11 mouse cellular contexts compared by ENCODE assay signal in genomic region chr13:45931891-45932290, GRCm38 (mm10). TPM values are rescaled to one million over a fixed set of nuclear protein-coding genes. Genes with fewer than 3 reads are reported as not detected.
DNase-seq lines count a peak whose midpoint lies in the region; ATAC-seq and TF ChIP-seq lines count a peak whose summit lies in the region.
"Had no signal": no experiment of that assay in that cellular context is flagged by ENCODE, and none has a peak within 500 bp of the region (broad histone marks: within the 10 kb centered on the region; RNA-seq: fewer than 3 reads in every experiment).

No protein-coding gene starts in this region.

- H3K9me3 ChIP-seq in liver, embryonic 11.5 days (ENCODE audit: control insufficient read depth, low read length): peaks cover 3% of the 10 kb centered on the region; the same call in 1 of the 2 replicates
- H3K9me3 ChIP-seq in CH12.LX (replicated peaks; ENCODE audit: low read length): peaks cover 8% of the 10 kb centered on the region
- no peaks in the 10 kb centered on the region for H3K9me3 ChIP-seq in midbrain, embryonic 14.5 days (ENCODE audit: control insufficient read depth, low read length)
- H3K9me3 ChIP-seq: midbrain, embryonic 13.5 days had no signal

- peak; percentile 32 for DNase-seq in adrenal gland, postnatal 25 days
- DNase-seq in adrenal gland, adult 2 months: no peak
- no peak for DNase-seq in liver, adult 2 months (ENCODE audit: extremely low read depth, low read depth, low spot score)
- no peak for DNase-seq in liver, embryonic 11.5 days (ENCODE audit: low spot score)
- DNase-seq in CH12.LX (ENCODE audit: extremely low read depth): no peak
- peak; percentile 24 for DNase-seq in lung, postnatal 10 days
- no peak for DNase-seq in midbrain, embryonic 14.5 days
- DNase-seq: cerebellum, adult 11 months; right cerebral cortex, postnatal 25 days had no signal

- peaks cover 3% of the 10 kb centered on the region; the same call in 1 of the 2 replicates for H3K4me1 ChIP-seq in liver, adult 2 months (ENCODE audit: control insufficient read depth, insufficient read depth, low read length)
- no peaks in the 10 kb centered on the region for H3K4me1 ChIP-seq in liver, embryonic 11.5 days (replicated peaks; ENCODE audit: control insufficient read depth, insufficient read depth, low read length)
- peaks cover 2 to 35% of the 10 kb centered on the region in 2 experiments for H3K4me1 ChIP-seq in CH12.LX (ENCODE audit: control insufficient read depth in 1 of 2, insufficient read depth in 2 of 2)
- H3K4me1 ChIP-seq in midbrain, embryonic 14.5 days (ENCODE audit: control insufficient read depth, insufficient read depth, low read length): 0 out of 2 replicates have a peak, but pooled peaks cover 7% of the 10 kb centered on the region

- no peaks in the 10 kb centered on the region for H3K27me3 ChIP-seq in liver, adult 2 months (ENCODE audit: control insufficient read depth, insufficient read depth, low read length)
- no peaks in the 10 kb centered on the region for H3K27me3 ChIP-seq in liver, embryonic 11.5 days (replicated peaks; ENCODE audit: control insufficient read depth, insufficient read depth, low read length)
- no peaks in the 10 kb centered on the region for H3K27me3 ChIP-seq in CH12.LX (replicated peaks)
- H3K27me3 ChIP-seq in midbrain, embryonic 14.5 days (ENCODE audit: control insufficient read depth, insufficient read depth, low read length): no peaks in the 10 kb centered on the region
- H3K27me3 ChIP-seq: midbrain, embryonic 13.5 days had no signal

- WGBS in liver, adult 2 months: 83% methylated on average over 1 of the region's 1 CpGs
- 57% methylated on average over 1 of the region's 1 CpGs for WGBS in liver, embryonic 11.5 days
- 47% methylated on average over 1 of the region's 1 CpGs for WGBS in midbrain, embryonic 14.5 days

- no peak overlapping the region for H3K4me2 ChIP-seq in liver, embryonic 11.5 days
- H3K4me2 ChIP-seq in CH12.LX (ENCODE audit: insufficient read depth, low read depth, poor library complexity, severe bottlenecking): peak overlapping the region; percentile 94; the same call in 1 of the 2 replicates
- no peak overlapping the region for H3K4me2 ChIP-seq in midbrain, embryonic 14.5 days (ENCODE audit: low read length)
- H3K4me2 ChIP-seq: midbrain, embryonic 13.5 days had no signal

- no peak overlapping the region for H3K9ac ChIP-seq in liver, adult 2 months (ENCODE audit: low read depth, low read length)
- no peak overlapping the region for H3K9ac ChIP-seq in liver, embryonic 11.5 days (ENCODE audit: low read depth, low read length)
- no peak overlapping the region for H3K9ac ChIP-seq in CH12.LX (ENCODE audit: insufficient read depth, low read depth)
- H3K9ac ChIP-seq in midbrain, embryonic 14.5 days (replicated peaks; ENCODE audit: low read length): no peak overlapping the region
- H3K9ac ChIP-seq: midbrain, embryonic 13.5 days had no signal

- dilution Hi-C loops in CH12.LX (cut with MboI; ENCODE audit: extremely low pct_ligation_motif_present, extremely low pct_unique_long_range_greater_than_20kb, low sequenced_read_pairs): no loop called here

- no peak for TF ChIP-seq EP300 in CH12.LX (IDR thresholded peaks at IDR 0.05; ENCODE audit: low read length)

- peak; percentile 38; the same call in 1 of the 2 replicates for TF ChIP-seq CTCF in liver, adult 2 months (IDR thresholded peaks at IDR 0.05; ENCODE audit: low read depth, low read length)
- peak; percentile 26 to 48; a peak in 2 of 4 replicates for TF ChIP-seq CTCF in CH12.LX (conservative IDR thresholded peaks at IDR 0.05 in 1 of 2, IDR thresholded peaks at IDR 0.05 in 1 of 2; ENCODE audit: low read depth in 2 of 2, low read length in 2 of 2)

- in situ Hi-C loops in CH12.LX (cut with MboI; ENCODE audit: low pct_ligation_motif_present, low pct_unique_long_range_greater_than_20kb, low sequenced_read_pairs): no loop called here

- H3K4me3 ChIP-seq in liver, adult 2 months (ENCODE audit: insufficient read depth, low read depth, low read length): no peak overlapping the region
- no peak overlapping the region for H3K4me3 ChIP-seq in liver, embryonic 11.5 days (ENCODE audit: low read depth, low read length)
- no peak overlapping the region for H3K4me3 ChIP-seq in CH12.LX (replicated peaks in 1 of 3; ENCODE audit: low read depth in 2 of 3, low read length in 2 of 3, poor library complexity in 1 of 3)
- H3K4me3 ChIP-seq in midbrain, embryonic 14.5 days (replicated peaks; ENCODE audit: low read depth, low read length): no peak overlapping the region
- H3K4me3 ChIP-seq: midbrain, embryonic 13.5 days had no signal

- TF ChIP-seq POLR2A in liver, adult 2 months (IDR thresholded peaks at IDR 0.05; ENCODE audit: extremely low read depth, insufficient read depth, low read length): no peak
- no peak for TF ChIP-seq POLR2A in CH12.LX (IDR thresholded peaks at IDR 0.05; ENCODE audit: low read depth, low read length)

- H3K27ac ChIP-seq in liver, adult 2 months (replicated peaks; ENCODE audit: insufficient read depth, low read depth, low read length): no peak overlapping the region
- H3K27ac ChIP-seq in liver, embryonic 11.5 days (ENCODE audit: low read depth, low read length): no peak overlapping the region
- H3K27ac ChIP-seq in CH12.LX (ENCODE audit: insufficient read depth, low read depth): no peak overlapping the region
- no peak overlapping the region for H3K27ac ChIP-seq in midbrain, embryonic 14.5 days (replicated peaks; ENCODE audit: low read depth, low read length)
- H3K27ac ChIP-seq: midbrain, embryonic 13.5 days had no signal

- peaks cover 6% of the 10 kb centered on the region; the same call in 1 of the 2 replicates for H3K36me3 ChIP-seq in liver, adult 2 months (ENCODE audit: control insufficient read depth, insufficient read depth, low read length)
- no peaks in the 10 kb centered on the region for H3K36me3 ChIP-seq in liver, embryonic 11.5 days (ENCODE audit: control insufficient read depth, insufficient read depth, low read length)
- peaks cover 5 to 50% of the 10 kb centered on the region in 2 experiments for H3K36me3 ChIP-seq in CH12.LX (replicated peaks in 1 of 2; ENCODE audit: control insufficient read depth in 1 of 2, insufficient read depth in 1 of 2, low read length in 1 of 2)
- H3K36me3 ChIP-seq in midbrain, embryonic 14.5 days (ENCODE audit: control insufficient read depth, insufficient read depth, low read length): no peaks in the 10 kb centered on the region
- H3K36me3 ChIP-seq: midbrain, embryonic 13.5 days had no signal

- peaks cover 31% of the 10 kb centered on the region; the same call in 1 of the 2 replicates for H3K79me2 ChIP-seq in liver, adult 2 months (ENCODE audit: control insufficient read depth, insufficient read depth, low read length)
- peaks cover 34% of the 10 kb centered on the region for H3K79me2 ChIP-seq in CH12.LX (replicated peaks; ENCODE audit: control insufficient read depth, extremely low read depth, insufficient read depth, poor library complexity, severe bottlenecking)

- peak; percentile 37 for TF ChIP-seq RAD21 in CH12.LX (IDR thresholded peaks at IDR 0.05; ENCODE audit: low read depth, low read length)

- no peak for ATAC-seq in liver, embryonic 11.5 days (replicated peaks; ENCODE audit: low FRiP score)
- no peak for ATAC-seq in megakaryocyte progenitor cell, adult 5-6 weeks (replicated peaks; ENCODE audit: poor library complexity)
- no peak for ATAC-seq in midbrain, embryonic 14.5 days (ENCODE audit: low FRiP score, low TSS enrichment)
- ATAC-seq: midbrain, embryonic 13.5 days had no signal

TF ChIP-seq in CH12.LX, 34 proteins besides CTCF, POLR2A, EP300 and RAD21:
- TF ChIP-seq SMC3 (IDR thresholded peaks at IDR 0.05; ENCODE audit: low read depth, low read length): peak; percentile 46
- no peak for TF ChIP-seq USF1 (IDR thresholded peaks at IDR 0.05; ENCODE audit: low read depth, low read length)

RNA-seq across cellular contexts. Expression of gene Atxn1, which starts 32.9 kb away (rescaled TPM):
- 40.1 and 63.2 TPM in 2 replicates for total RNA-seq in adrenal gland, postnatal 25 days (2021)
- 10 to 100 TPM; 42.0 to 43.5 TPM for total RNA-seq in adrenal gland, adult 2 months (2021)
- polyA plus RNA-seq in adrenal gland, adult 2 months (2012; rRNA removed): 21.1 and 27.3 TPM in 2 replicates
- 7.8 and 8.7 TPM in 2 replicates for total RNA-seq in liver, adult 2 months (2014; rRNA removed)
- 7.7 and 8.3 TPM in 2 replicates for polyA plus RNA-seq in liver, adult 2 months (2012; rRNA removed)
- 1.6 and 2.3 TPM in 2 replicates for polyA plus RNA-seq in liver, embryonic 11.5 days (2014; fragmentation: Nextera tagmentation; extraction: Ambion mirVana)
- total RNA-seq in CH12.LX (2012; rRNA removed) (13.1 and 13.6 TPM in 2 replicates), CH12.LX (2014; rRNA removed) (8.0 and 8.2 TPM in 2 replicates)
- polyA plus RNA-seq in CH12.LX (2012; ENCODE audit: insufficient read length, low read depth): 9.3 and 9.7 TPM in 2 replicates
- 16.8 and 22.6 TPM in 2 replicates for total RNA-seq in megakaryocyte progenitor cell, adult 5-6 weeks (2015)
- total RNA-seq in megakaryocyte progenitor cell, adult 5-6 weeks (2017): 7.2 and 13.7 TPM in 2 replicates
- 7.3 and 8.7 TPM in 2 replicates for polyA plus RNA-seq in midbrain, embryonic 14.5 days (2014; fragmentation: Nextera tagmentation; extraction: Ambion mirVana)

Comparison
In these comparisons a context has a peak if more than half of its experiments do, and no peak if none do; other contexts are left out.
1. DNase-seq: peak in adrenal gland, postnatal 25 days (single experiment) and lung, postnatal 10 days (single experiment); none in adrenal gland, adult 2 months (single experiment), liver, adult 2 months (single experiment), liver, embryonic 11.5 days (single experiment), CH12.LX (single experiment) and midbrain, embryonic 14.5 days (single experiment).